Mouse (Mus musculus): Measurements from ENCODE around the gene Cd81. TPM values are rescaled to one million over a fixed set of nuclear protein-coding genes. Genes with fewer than 3 reads are reported as not detected.

Cd81 gene
- polyA plus RNA-seq, 1 experiment, result 278 TPM

DNA sequence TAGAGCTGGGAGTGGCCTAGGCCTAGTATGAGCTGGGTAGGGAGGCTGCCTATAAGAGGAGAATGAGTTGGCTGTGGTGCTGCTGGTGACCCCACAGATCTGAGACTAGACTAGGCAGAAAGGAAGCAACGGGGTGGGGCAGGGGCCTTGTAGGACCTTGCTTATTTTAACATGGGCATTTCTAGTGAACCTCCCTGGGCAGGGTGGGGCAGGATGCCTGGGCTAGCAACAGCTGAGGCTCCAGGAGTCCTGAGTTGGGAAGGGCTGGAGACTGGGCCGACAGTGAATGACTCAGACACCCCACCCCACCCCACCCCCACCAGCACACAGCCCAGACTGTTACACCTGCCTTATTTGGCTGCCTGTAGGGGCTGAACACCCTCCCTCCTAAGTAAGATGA, 10.2 kb downstream of the Cd81 start:
- TF ChIP-seq POLR2A (IDR thresholded peaks at IDR 0.05; ENCODE audit: borderline replicate concordance, extremely low read depth, insufficient read depth, insufficient read length, poor library complexity, severe bottlenecking), result no peak
- TF ChIP-seq CTCF (IDR thresholded peaks at IDR 0.05; ENCODE audit: borderline replicate concordance, extremely low read depth, insufficient read depth, insufficient read length), result no peak
- DNase-seq (ENCODE audit: low read depth), result no peak

DNA sequence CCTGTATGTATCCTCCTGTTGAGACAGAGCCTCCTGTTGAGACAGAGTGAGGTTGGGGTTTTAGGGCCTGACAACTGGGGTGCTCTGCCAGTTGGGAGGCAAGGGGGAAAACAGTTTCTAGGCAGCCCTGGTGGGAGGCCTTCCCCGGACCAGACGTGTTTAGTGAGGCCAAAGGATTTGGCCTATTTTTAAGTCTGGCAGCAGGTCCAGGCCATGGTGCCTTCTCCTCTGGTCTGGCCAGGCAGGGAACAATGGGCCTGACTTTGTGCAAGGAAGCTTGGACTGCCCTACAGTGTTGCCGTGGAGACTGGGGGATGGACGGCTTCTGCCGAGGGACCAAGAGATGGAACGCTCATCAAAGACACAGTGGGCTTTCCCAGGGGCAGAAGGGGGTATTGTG, 11.7 kb downstream of the Cd81 start:
- no peak for TF ChIP-seq POLR2A (IDR thresholded peaks at IDR 0.05; ENCODE audit: borderline replicate concordance, extremely low read depth, insufficient read depth, insufficient read length, poor library complexity, severe bottlenecking)
- no peak for TF ChIP-seq CTCF (IDR thresholded peaks at IDR 0.05; ENCODE audit: borderline replicate concordance, extremely low read depth, insufficient read depth, insufficient read length)
- peak; percentile 30 for DNase-seq (ENCODE audit: low read depth)

DNA sequence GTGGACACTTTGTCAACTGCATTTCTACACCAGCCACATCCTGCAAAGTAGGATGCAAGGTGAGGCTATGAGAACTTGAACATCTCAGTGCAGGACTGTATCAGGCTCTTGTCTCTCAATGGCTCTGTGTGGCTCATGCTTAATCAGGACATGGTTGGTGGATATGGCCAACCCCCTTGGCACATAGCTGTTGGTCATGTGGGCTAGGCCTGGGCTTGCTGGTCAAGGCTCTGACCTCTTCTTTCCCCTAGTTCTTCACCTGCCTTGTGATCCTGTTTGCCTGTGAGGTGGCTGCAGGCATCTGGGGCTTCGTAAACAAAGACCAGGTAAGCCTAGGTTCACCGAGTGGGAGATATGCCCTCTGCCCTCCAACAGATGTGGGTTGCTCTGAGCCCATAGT, 13.2 kb downstream of the Cd81 start:
- TF ChIP-seq POLR2A (IDR thresholded peaks at IDR 0.05; ENCODE audit: borderline replicate concordance, extremely low read depth, insufficient read depth, insufficient read length, poor library complexity, severe bottlenecking) (no peak), CTCF (IDR thresholded peaks at IDR 0.05; ENCODE audit: borderline replicate concordance, extremely low read depth, insufficient read depth, insufficient read length) (no peak)
- DNase-seq (ENCODE audit: low read depth), result no peak

DNA sequence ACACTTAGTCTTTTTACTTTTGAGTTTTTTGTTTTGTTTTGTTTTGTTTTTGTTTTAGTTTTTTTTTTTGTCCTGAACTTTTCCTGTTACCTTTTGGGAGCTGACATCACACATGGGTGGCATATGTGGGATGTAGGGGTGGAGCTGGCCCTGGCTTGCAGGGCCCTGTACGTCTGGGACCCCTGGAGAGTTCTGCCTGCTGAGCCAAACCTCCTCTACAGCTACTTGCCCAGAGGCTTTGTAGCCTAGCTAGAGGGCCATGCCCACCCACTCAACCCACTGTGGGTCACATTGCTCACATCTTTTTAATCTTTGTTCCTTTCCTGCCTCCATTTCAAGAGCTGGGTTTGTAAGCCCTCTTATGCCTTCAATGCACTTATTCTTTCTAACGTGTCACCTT, 14.9 kb downstream of the Cd81 start:
- TF ChIP-seq CTCF (IDR thresholded peaks at IDR 0.05; ENCODE audit: borderline replicate concordance, extremely low read depth, insufficient read depth, insufficient read length) (no peak), POLR2A (IDR thresholded peaks at IDR 0.05; ENCODE audit: borderline replicate concordance, extremely low read depth, insufficient read depth, insufficient read length, poor library complexity, severe bottlenecking) (no peak)
- DNase-seq (ENCODE audit: low read depth), result no peak

DNA sequence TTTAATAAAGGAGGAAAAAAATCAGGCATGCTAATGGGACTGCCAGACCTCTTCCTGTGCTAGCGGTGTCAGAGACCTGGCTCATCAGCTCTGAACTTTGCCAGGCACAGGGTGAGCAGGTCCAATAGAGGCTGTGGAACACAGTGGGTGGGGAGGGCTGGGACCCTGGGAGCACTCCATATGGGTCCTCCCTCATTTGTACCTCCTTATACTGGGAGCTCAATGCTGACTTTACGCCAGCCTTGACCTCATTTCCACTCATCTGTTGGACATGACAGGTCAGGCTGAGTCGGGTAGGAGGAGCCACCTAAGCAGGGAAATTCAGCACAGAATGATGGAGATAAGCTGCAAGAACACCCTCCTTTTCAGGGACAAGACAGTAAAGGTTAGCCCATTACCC, 15.4 kb downstream of the Cd81 start:
- peak; percentile 6 for DNase-seq (ENCODE audit: low read depth)
- TF ChIP-seq POLR2A (IDR thresholded peaks at IDR 0.05; ENCODE audit: borderline replicate concordance, extremely low read depth, insufficient read depth, insufficient read length, poor library complexity, severe bottlenecking), result no peak
- TF ChIP-seq CTCF (IDR thresholded peaks at IDR 0.05; ENCODE audit: borderline replicate concordance, extremely low read depth, insufficient read depth, insufficient read length), result no peak

DNA sequence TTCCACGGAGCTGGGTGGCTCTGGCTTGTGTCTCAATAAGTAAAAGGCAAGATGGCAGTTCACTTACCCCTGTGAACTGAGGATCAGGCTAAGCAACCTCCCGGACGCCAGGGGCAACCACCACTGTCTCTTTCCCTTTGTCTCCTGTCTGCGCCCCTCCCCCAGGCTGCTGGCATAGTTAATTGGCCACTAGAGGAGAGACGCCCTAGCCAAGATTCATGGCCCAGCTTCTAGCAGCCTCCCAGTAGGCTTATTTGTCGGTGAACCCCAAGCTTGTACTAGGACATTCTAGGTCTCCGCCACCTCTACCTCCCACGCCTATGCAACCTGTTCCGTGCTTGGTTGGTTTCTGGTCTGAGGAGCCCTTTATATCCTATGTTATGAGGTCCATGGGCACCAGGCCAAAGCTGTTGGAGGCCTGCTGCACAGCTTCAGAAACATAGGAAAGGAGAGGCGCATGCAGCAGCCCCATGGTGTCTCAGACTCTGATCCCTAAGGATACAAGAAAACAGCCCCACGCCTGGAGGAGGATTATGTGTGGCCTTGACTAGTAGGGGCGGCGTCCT, 15.9 kb downstream of the Cd81 start:
- DNase-seq (ENCODE audit: low read depth), result no peak
- TF ChIP-seq POLR2A (IDR thresholded peaks at IDR 0.05; ENCODE audit: borderline replicate concordance, extremely low read depth, insufficient read depth, insufficient read length, poor library complexity, severe bottlenecking) (no peak), CTCF (IDR thresholded peaks at IDR 0.05; ENCODE audit: borderline replicate concordance, extremely low read depth, insufficient read depth, insufficient read length) (no peak)

DNA sequence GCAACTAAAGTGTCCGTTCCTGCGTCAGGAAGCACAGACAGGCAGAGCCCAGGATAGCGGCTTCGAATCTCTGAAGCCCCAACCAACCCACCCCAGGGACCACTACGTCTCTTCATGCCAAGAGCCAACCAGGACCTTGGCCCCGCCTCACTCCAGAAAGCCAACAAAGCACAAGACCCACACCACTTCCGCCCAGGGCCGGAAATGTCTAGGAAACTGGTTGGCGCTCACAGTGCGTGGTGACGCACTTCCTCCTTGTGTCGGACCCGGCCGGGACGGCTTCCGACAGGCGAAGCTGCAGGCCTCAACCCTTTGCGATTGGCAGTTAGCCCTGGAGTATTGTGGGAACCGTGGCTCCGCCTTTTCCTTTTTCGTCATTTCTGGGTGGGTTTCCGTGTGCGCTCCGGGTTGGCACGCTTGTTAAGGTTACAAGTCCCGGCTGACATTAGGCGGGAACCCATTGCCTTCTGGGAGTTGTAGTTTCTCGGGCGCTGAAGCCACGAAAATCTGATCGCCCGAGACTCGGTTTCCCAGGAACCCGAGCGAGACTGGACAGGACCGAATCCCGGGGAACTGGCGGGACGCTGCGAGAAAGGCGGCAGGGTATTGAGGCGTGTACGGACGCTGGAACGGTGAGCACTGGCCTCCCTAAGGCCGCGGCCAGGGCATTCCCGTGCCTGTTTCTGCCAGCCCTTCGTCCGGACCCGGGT, 16.5 kb downstream of the Cd81 start, which contains the start of gene Tssc4:
Gene Tssc4, plus strand, starts transcription at position 368 of the 710 bp plus-strand sequence.
- DNase-seq (ENCODE audit: low read depth), result peak; percentile 100
- TF ChIP-seq POLR2A (IDR thresholded peaks at IDR 0.05; ENCODE audit: borderline replicate concordance, extremely low read depth, insufficient read depth, insufficient read length, poor library complexity, severe bottlenecking) (peak; percentile 76; the same call in 1 of the 2 replicates), CTCF (IDR thresholded peaks at IDR 0.05; ENCODE audit: borderline replicate concordance, extremely low read depth, insufficient read depth, insufficient read length) (no peak)

DNA sequence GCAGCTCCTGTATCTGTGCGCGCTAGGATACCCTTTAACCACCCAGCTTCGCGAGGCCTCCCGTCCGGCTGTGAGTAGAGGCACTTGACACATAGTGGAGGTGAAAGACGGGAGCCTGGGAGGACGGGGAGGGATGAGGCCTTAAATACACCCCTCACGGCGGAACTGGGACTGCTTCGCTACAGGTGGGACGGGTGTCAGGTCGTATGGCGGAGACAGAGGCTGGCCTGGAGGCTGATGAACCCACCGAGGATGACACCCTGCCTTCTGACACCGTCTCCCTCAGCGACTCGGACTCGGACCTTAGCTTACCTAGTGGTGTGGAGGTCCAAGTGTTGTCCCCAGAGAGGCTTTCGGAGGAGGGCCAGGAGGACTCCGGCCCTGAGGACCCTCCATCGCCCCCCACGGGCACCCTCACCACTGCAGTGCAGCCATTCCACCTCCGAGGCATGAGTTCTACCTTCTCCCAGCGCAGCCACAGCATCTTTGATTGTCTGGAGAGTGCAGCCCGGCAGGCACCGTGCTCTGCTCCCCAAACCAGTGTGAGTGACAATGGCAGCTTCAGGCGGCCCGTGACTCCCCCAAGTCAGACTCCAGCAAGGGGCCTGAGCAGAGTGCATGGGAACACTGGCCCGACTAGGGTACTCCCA, 17.3 kb downstream of the Cd81 start:
- DNase-seq (ENCODE audit: low read depth), result no peak
- TF ChIP-seq CTCF (IDR thresholded peaks at IDR 0.05; ENCODE audit: borderline replicate concordance, extremely low read depth, insufficient read depth, insufficient read length), result no peak
- TF ChIP-seq POLR2A (IDR thresholded peaks at IDR 0.05; ENCODE audit: borderline replicate concordance, extremely low read depth, insufficient read depth, insufficient read length, poor library complexity, severe bottlenecking), result no peak

DNA sequence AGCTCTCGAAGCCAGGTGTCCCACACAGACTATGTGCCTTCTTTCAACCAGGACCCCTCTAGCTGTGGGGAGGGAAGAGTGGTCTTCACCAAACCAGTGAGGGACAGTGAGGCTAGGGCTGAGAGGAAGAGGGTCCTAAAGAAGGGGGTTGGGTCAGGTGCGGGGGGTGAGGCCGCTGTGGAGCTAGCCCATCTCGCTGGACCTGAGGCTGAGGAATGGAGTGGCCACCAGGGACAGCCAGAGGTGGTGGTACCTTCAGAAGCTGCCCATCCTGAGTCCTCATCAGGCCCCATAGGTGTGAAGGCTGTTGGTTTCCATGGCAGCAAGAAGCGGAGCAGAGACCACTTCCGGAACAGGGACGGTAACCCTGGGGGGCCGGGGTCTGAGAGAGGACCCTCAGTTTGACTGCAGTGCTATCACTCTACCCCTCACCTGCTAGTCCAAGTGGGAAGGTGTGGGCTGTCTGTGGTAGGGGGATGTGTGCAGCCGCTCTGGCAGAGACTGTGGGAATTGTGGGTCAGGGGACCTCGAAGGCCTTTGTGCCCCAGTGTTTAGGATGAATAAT, 18.0 kb downstream of the Cd81 start:
- DNase-seq (ENCODE audit: low read depth), result no peak
- no peak for TF ChIP-seq CTCF (IDR thresholded peaks at IDR 0.05; ENCODE audit: borderline replicate concordance, extremely low read depth, insufficient read depth, insufficient read length)
- no peak for TF ChIP-seq POLR2A (IDR thresholded peaks at IDR 0.05; ENCODE audit: borderline replicate concordance, extremely low read depth, insufficient read depth, insufficient read length, poor library complexity, severe bottlenecking)

DNA sequence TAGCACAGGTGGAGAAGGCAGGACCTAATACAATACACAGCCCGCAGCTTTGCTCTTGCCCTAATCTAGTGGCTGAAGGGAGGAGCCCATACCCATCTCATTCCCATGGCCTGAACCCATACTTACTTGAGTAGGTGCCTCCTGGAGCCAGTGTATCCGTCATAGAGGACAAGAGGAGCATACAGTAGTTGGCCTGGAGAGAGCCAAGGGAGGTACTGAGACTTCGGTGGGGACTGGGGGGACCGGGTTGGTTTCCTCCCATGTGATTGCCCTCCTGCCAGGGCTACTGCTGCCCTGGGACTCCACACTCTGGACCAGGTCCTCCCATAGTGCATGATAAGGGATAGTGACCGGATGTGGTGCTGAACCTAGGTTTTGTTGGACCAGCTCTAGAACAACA, 20.1 kb downstream of the Cd81 start:
- TF ChIP-seq CTCF (IDR thresholded peaks at IDR 0.05; ENCODE audit: borderline replicate concordance, extremely low read depth, insufficient read depth, insufficient read length) (no peak), POLR2A (IDR thresholded peaks at IDR 0.05; ENCODE audit: borderline replicate concordance, extremely low read depth, insufficient read depth, insufficient read length, poor library complexity, severe bottlenecking) (no peak)

DNA sequence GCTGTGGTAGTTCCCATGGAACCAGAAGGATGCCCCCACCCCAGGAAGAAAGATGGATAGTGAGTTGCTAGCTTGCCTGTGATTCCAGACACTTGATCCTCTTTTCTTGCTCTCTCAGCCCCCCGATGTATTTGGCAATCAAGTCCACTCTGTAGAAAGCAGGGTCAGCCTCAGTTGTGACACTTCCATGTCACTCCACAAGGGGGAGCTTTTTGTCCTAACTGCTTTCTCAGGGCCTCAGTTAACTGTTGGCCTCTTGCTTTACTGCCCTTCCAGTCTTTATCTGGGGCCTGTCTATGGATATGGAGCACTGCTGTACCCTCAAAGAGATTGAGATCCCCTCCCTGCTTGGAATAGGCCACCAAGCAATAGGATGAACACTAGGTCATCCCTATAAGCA, 20.5 kb downstream of the Cd81 start:
- TF ChIP-seq CTCF (IDR thresholded peaks at IDR 0.05; ENCODE audit: borderline replicate concordance, extremely low read depth, insufficient read depth, insufficient read length) (peak; percentile 61; the same call in 1 of the 2 replicates), POLR2A (IDR thresholded peaks at IDR 0.05; ENCODE audit: borderline replicate concordance, extremely low read depth, insufficient read depth, insufficient read length, poor library complexity, severe bottlenecking) (no peak)
- DNase-seq (ENCODE audit: low read depth), result peak; percentile 42

More for the DNA sequence above, 20.1 kb downstream of the Cd81 start:
- no peak for DNase-seq (ENCODE audit: low read depth)

Measured in brain, embryonic 14.5 days (tissue).